Mouse (Mus musculus): Measurements from ENCODE around the gene Pld5. TPM values are rescaled to one million over a fixed set of nuclear protein-coding genes. Genes with fewer than 3 reads are reported as not detected.

The Pld5 gene
- total RNA-seq, 4 experiments from 2014 or later: 0.71 to 2.3 (median 1.9) TPM

- no peak for DNase-seq (ENCODE audit: low spot score in 2 of 2)
Observed at GRCm38 (mm10) chr1:175950851-175951250, 324.3 kb downstream of the Pld5 start.

GRCm38 (mm10) chr1:175950421-175950820 lies 324.7 kb downstream of the Pld5 start:
- no peak for DNase-seq (ENCODE audit: low spot score in 2 of 2)

DNA sequence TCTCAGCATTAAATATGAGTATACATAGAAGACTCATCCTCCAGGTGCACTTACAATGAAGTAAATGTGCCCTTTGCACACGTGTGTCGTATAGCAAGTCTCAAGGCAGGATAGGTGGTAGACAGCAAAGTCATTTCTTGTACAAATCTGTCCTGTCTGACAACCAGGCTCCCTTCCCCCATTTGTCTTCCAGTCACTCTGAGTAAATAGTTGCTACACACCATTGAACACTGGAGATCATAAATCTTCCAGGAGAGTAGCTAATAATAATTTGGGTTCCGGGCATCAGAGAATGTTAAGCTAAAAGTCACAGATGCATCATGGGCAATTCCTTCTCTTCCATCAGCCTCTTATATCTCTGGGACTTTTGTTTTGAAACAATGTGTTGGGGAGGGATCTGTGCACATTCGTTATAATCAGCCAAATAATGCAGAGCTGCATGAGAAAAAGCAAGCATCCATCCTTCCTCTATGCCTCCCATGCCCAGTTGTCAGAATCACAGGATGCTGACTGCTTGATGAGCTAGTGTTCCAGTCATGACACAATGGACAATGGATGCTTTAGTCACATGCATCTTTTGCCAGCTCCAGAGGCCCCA lies 328.3 kb downstream of the Pld5 start:
- DNase-seq (ENCODE audit: low spot score in 2 of 2): no peak

GRCm38 (mm10) chr1:175943168-175943567 lies 331.9 kb downstream of the Pld5 start:
- no peak for DNase-seq (ENCODE audit: low spot score in 2 of 2)

DNA sequence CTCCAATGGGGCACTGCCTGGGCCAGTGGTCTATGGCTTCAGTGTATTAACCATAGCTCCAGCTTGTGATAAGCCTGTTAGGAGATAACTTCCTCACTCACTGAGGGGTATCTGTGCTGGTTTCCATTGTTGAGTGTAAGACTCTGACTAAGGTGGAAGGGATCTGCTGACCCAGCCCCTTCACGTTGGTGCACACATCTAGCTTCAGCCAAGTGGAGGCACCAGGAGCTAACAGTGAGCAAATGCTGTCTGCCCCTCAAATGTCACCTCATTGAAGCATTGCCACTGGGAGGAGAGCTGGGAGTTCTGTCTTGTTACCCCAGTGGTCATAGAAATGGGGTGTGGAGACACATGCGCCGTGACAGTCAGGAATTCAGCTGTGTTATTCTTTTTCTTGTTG lies 336.4 kb downstream of the Pld5 start:
- no peak for DNase-seq (ENCODE audit: low spot score in 2 of 2)

DNA sequence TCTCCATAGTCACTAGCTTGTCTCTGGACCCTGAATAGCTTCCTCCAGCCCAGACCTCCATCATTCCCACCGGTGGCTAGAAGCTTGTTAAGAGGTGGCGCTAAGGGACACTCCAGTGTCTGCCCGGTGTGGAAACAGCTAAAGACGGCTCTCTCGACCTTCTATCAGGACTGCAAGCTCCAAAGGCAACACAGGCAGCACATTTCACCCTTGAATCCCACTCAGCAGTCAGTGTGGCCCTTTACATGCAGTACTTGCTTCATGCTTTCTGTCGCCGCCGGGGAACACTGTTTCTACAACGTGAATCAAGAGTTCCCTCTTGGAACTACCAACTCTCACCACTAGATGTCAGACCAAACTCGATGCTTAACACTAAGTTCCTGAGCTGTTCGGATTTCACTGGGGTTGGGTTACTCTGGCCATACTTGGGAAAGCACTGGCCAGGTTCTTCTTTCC lies 338.8 kb downstream of the Pld5 start:
- peak; percentile 48 to 70 for DNase-seq (ENCODE audit: low spot score in 2 of 2)

GRCm38 (mm10) chr1:175931391-175931790 lies 343.7 kb downstream of the Pld5 start:
- no peak for DNase-seq (ENCODE audit: low spot score in 2 of 2)

GRCm38 (mm10) chr1:175923848-175924787 lies 351.0 kb downstream of the Pld5 start:
- peak; percentile 50 to 84 for DNase-seq (ENCODE audit: low spot score in 2 of 2)

DNA sequence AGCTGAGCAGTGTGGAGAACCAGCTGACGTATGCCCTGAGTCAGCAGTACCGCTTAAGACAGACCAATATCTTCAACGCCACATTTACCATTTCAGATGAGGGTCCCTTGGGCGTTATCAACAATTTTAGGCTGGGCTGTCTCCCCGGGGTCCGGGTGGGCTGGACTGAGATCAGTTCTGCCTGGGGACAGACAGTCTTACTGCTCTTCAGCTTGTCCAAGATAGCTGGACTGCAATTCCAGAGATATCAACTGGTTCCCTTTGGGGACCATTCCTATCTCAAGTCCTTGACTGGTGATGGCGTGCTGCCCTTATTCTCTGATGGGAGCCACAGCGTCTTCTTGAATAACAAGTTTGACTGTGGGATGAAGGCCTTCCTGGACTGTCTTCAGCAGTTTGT lies 354.0 kb downstream of the Pld5 start:
- no peak for DNase-seq (ENCODE audit: low spot score in 2 of 2)

DNA sequence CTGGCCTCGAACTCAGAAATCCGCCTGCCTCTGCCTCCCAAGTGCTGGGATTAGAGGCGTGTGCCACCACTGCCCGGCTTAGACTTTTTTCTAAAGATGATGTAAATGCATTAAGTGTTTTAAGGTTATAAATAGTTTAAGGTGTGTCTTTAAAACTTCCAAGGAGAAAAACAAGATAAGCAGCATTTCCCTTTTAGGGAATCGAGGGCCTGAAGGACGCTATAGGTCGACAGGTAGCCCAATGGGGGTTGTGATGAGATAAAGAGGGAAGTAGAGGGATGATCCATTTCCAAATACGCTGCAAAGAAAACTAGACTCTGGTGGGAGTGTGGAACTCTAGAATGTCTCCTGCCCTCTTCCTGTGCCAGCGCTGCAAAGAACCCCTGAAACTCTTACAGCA lies 355.1 kb downstream of the Pld5 start, which contains the start of gene Gm38100:
TSS of gene Gm38100 (plus strand) at position 301 of the 400 bp plus-strand sequence.
- no peak for DNase-seq (ENCODE audit: low spot score in 2 of 2)

DNA sequence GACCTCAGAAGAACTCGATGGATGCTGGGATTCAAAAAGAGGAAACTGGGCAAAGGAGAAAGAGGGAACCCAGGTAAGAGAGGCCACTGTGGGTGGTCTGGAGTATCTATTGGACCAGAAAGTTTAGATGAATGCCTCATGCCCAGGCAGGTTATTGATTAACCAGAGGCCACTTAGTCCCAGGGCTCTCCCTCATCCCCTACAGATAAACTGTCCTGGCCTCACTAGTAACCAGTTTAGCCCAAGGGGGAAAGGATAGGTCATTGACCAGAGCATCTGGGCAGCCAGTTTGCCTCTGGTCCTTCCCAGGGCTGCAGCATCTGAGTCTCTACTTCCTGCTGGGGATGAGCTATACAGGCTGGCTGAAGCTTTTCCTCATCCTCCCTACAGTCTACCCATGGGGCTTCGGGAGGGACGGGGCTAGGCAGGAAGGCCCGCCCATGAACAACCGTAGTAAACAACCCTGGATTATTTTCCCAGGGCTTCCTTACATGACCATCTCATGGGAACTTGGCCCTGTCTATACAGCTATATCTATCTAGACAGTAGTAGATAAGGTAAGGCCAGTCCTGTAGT lies 361.3 kb downstream of the Pld5 start:
- DNase-seq (ENCODE audit: low spot score in 2 of 2): no peak

Data from layer of hippocampus, adult 8-10 months (tissue).